Mouse (Mus musculus): ENCODE data around the gene Trpd52l3. TPM values are rescaled to one million over a fixed set of nuclear protein-coding genes. Genes with fewer than 3 reads are reported as not detected.

The Trpd52l3 gene
- total and polyA plus RNA-seq, 2 experiments: not detected

- DNase-seq (ENCODE audit: extremely low read depth, low read depth, low spot score): peak; percentile 75
These were observed 35.6 kb upstream of the Trpd52l3 start for GRCm38 (mm10) chr19:29967960-29968359.

GRCm38 (mm10) chr19:29973396-29973795 lies 30.2 kb upstream of the Trpd52l3 start:
- no peak overlapping the region for H3K4me3 ChIP-seq (ENCODE audit: insufficient read depth, low read depth, low read length)
- H3K4me1 ChIP-seq (ENCODE audit: control insufficient read depth, insufficient read depth, low read length): peaks cover 2% of the 10 kb centered on the region; the same call in 1 of the 2 replicates
- H3K36me3 ChIP-seq (ENCODE audit: control insufficient read depth, insufficient read depth, low read length): no peaks in the 10 kb centered on the region
- no peaks in the 10 kb centered on the region for H3K79me2 ChIP-seq (ENCODE audit: control insufficient read depth, insufficient read depth, low read length)
- WGBS: 75% methylated on average over 5 of the region's 5 CpGs
- H3K9ac ChIP-seq (ENCODE audit: low read depth, low read length): no peak overlapping the region
- TF ChIP-seq CTCF (IDR thresholded peaks at IDR 0.05; ENCODE audit: low read depth, low read length): no peak
- no peak for TF ChIP-seq POLR2A (IDR thresholded peaks at IDR 0.05; ENCODE audit: extremely low read depth, insufficient read depth, low read length)
- no peak overlapping the region for H3K27ac ChIP-seq (replicated peaks; ENCODE audit: insufficient read depth, low read depth, low read length)
- H3K27me3 ChIP-seq (ENCODE audit: control insufficient read depth, insufficient read depth, low read length): no peaks in the 10 kb centered on the region
- no peak for DNase-seq (ENCODE audit: extremely low read depth, low read depth, low spot score)

More at GRCm38 (mm10) chr19:29967960-29968359, 35.6 kb upstream of the Trpd52l3 start:
- H3K27me3 ChIP-seq (ENCODE audit: control insufficient read depth, insufficient read depth, low read length): no peaks in the 10 kb centered on the region
- no peak overlapping the region for H3K9ac ChIP-seq (ENCODE audit: low read depth, low read length)
- no peaks in the 10 kb centered on the region for H3K36me3 ChIP-seq (ENCODE audit: control insufficient read depth, insufficient read depth, low read length)
- H3K4me1 ChIP-seq (ENCODE audit: control insufficient read depth, insufficient read depth, low read length): peaks cover 6% of the 10 kb centered on the region; the same call in 1 of the 2 replicates
- no peaks in the 10 kb centered on the region for H3K79me2 ChIP-seq (ENCODE audit: control insufficient read depth, insufficient read depth, low read length)
- no peak for TF ChIP-seq CTCF (IDR thresholded peaks at IDR 0.05; ENCODE audit: low read depth, low read length)
- no peak for TF ChIP-seq POLR2A (IDR thresholded peaks at IDR 0.05; ENCODE audit: extremely low read depth, insufficient read depth, low read length)
- H3K27ac ChIP-seq (replicated peaks; ENCODE audit: insufficient read depth, low read depth, low read length): no peak overlapping the region
- no peak overlapping the region for H3K4me3 ChIP-seq (ENCODE audit: insufficient read depth, low read depth, low read length)
- WGBS: 37% methylated on average over 3 of the region's 3 CpGs

- no peaks in the 10 kb centered on the region for H3K27me3 ChIP-seq (ENCODE audit: control insufficient read depth, insufficient read depth, low read length)
- TF ChIP-seq POLR2A (IDR thresholded peaks at IDR 0.05; ENCODE audit: extremely low read depth, insufficient read depth, low read length) (no peak), CTCF (IDR thresholded peaks at IDR 0.05; ENCODE audit: low read depth, low read length) (no peak)
- no peak overlapping the region for H3K4me3 ChIP-seq (ENCODE audit: insufficient read depth, low read depth, low read length)
- no peak overlapping the region for H3K9ac ChIP-seq (ENCODE audit: low read depth, low read length)
- peak; percentile 71 for DNase-seq (ENCODE audit: extremely low read depth, low read depth, low spot score)
- H3K27ac ChIP-seq (replicated peaks; ENCODE audit: insufficient read depth, low read depth, low read length): no peak overlapping the region
- H3K4me1 ChIP-seq (ENCODE audit: control insufficient read depth, insufficient read depth, low read length): no peaks in the 10 kb centered on the region
- H3K36me3 ChIP-seq (ENCODE audit: control insufficient read depth, insufficient read depth, low read length): no peaks in the 10 kb centered on the region
- 51% methylated on average over 2 of the region's 2 CpGs for WGBS
- H3K79me2 ChIP-seq (ENCODE audit: control insufficient read depth, insufficient read depth, low read length): no peaks in the 10 kb centered on the region
These were observed 24.7 kb upstream of the Trpd52l3 start for GRCm38 (mm10) chr19:29978847-29979246.

- TF ChIP-seq POLR2A (IDR thresholded peaks at IDR 0.05; ENCODE audit: extremely low read depth, insufficient read depth, low read length) (no peak), CTCF (IDR thresholded peaks at IDR 0.05; ENCODE audit: low read depth, low read length) (no peak)
- WGBS: 88% methylated on average over 8 of the region's 8 CpGs
These were observed 24.0 kb upstream of the Trpd52l3 start for GRCm38 (mm10) chr19:29979452-29980089.

GRCm38 (mm10) chr19:29984208-29985005 lies 19.2 kb upstream of the Trpd52l3 start:
- no peak overlapping the region for H3K4me3 ChIP-seq (ENCODE audit: insufficient read depth, low read depth, low read length)
- TF ChIP-seq POLR2A (IDR thresholded peaks at IDR 0.05; ENCODE audit: extremely low read depth, insufficient read depth, low read length) (no peak), CTCF (IDR thresholded peaks at IDR 0.05; ENCODE audit: low read depth, low read length) (no peak)
- no peak overlapping the region for H3K27ac ChIP-seq (replicated peaks; ENCODE audit: insufficient read depth, low read depth, low read length)
- peaks cover 4% of the 10 kb centered on the region; the same call in 1 of the 2 replicates for H3K4me1 ChIP-seq (ENCODE audit: control insufficient read depth, insufficient read depth, low read length)
- H3K9ac ChIP-seq (ENCODE audit: low read depth, low read length): no peak overlapping the region
- peak; percentile 70 for DNase-seq (ENCODE audit: extremely low read depth, low read depth, low spot score)
- no peaks in the 10 kb centered on the region for H3K27me3 ChIP-seq (ENCODE audit: control insufficient read depth, insufficient read depth, low read length)
- no peaks in the 10 kb centered on the region for H3K79me2 ChIP-seq (ENCODE audit: control insufficient read depth, insufficient read depth, low read length)
- no peaks in the 10 kb centered on the region for H3K36me3 ChIP-seq (ENCODE audit: control insufficient read depth, insufficient read depth, low read length)
- WGBS: 64% methylated on average over 16 of the region's 16 CpGs

More at GRCm38 (mm10) chr19:29979452-29980089, 24.0 kb upstream of the Trpd52l3 start:
- H3K4me3 ChIP-seq (ENCODE audit: insufficient read depth, low read depth, low read length): no peak overlapping the region
- H3K36me3 ChIP-seq (ENCODE audit: control insufficient read depth, insufficient read depth, low read length): no peaks in the 10 kb centered on the region
- H3K9ac ChIP-seq (ENCODE audit: low read depth, low read length): no peak overlapping the region
- H3K79me2 ChIP-seq (ENCODE audit: control insufficient read depth, insufficient read depth, low read length): no peaks in the 10 kb centered on the region
- H3K27me3 ChIP-seq (ENCODE audit: control insufficient read depth, insufficient read depth, low read length): no peaks in the 10 kb centered on the region
- peaks cover under 1% of the 10 kb centered on the region; the same call in 1 of the 2 replicates for H3K4me1 ChIP-seq (ENCODE audit: control insufficient read depth, insufficient read depth, low read length)
- no peak for DNase-seq (ENCODE audit: extremely low read depth, low read depth, low spot score)
- H3K27ac ChIP-seq (replicated peaks; ENCODE audit: insufficient read depth, low read depth, low read length): no peak overlapping the region

All from liver, adult 2 months (tissue).